Mouse (Mus musculus): Measurements from ENCODE around the gene Itpr1. TPM values are rescaled to one million over a fixed set of nuclear protein-coding genes. Genes with fewer than 3 reads are reported as not detected.
A peak's percentile ranks its signal among the peaks of the same experiment; 100 is the strongest.

The Itpr1 gene
- polyA plus RNA-seq, 1 experiment from 2014 or later, result 3.3 TPM

- ATAC-seq (ENCODE audit: low FRiP score), result no peak
- WGBS, result 90% methylated on average over 3 of the region's 3 CpGs
Observed at GRCm38 (mm10) chr6:108247211-108247610, 34.3 kb downstream of the Itpr1 start.

GRCm38 (mm10) chr6:108248519-108248918 lies 35.6 kb downstream of the Itpr1 start:
- no peak; the same call in 1 of the 2 replicates for ATAC-seq (ENCODE audit: low FRiP score)
- 0 out of 2 replicates have a peak overlapping the region, but pooled peaks have one; percentile 1 for H3K27ac ChIP-seq (replicated peaks)
- H3K9me3 ChIP-seq (replicated peaks), result no peaks in the 10 kb centered on the region
- 46% methylated on average over 4 of the region's 4 CpGs for WGBS
- no peaks in the 10 kb centered on the region for H3K36me3 ChIP-seq
- no peak overlapping the region for H3K4me3 ChIP-seq (replicated peaks)
- H3K27me3 ChIP-seq (replicated peaks), result no peaks in the 10 kb centered on the region
- H3K4me2 ChIP-seq, result no peak overlapping the region
- no peak overlapping the region for H3K9ac ChIP-seq (replicated peaks)
- H3K4me1 ChIP-seq, result peaks cover 13% of the 10 kb centered on the region; the same call in 1 of the 2 replicates

More at GRCm38 (mm10) chr6:108247211-108247610, 34.3 kb downstream of the Itpr1 start:
- H3K9ac ChIP-seq (replicated peaks), result no peak overlapping the region
- no peak overlapping the region for H3K4me2 ChIP-seq
- H3K4me1 ChIP-seq, result peaks cover 13% of the 10 kb centered on the region; the same call in 1 of the 2 replicates
- no peak overlapping the region for H3K4me3 ChIP-seq (replicated peaks)
- no peaks in the 10 kb centered on the region for H3K36me3 ChIP-seq
- H3K27me3 ChIP-seq (replicated peaks), result no peaks in the 10 kb centered on the region
- no peaks in the 10 kb centered on the region for H3K9me3 ChIP-seq (replicated peaks)
- no peak overlapping the region for H3K27ac ChIP-seq (replicated peaks)

GRCm38 (mm10) chr6:108249031-108249917 lies 36.4 kb downstream of the Itpr1 start:
- Histone ChIP-seq H3K9ac (replicated peaks) (no peak overlapping the region), H3K4me2 (no peak overlapping the region), H3K4me3 (replicated peaks) (no peak overlapping the region), H3K27ac (replicated peaks) (no peak overlapping the region; the same call in none of the 2 replicates), H3K27me3 (replicated peaks) (no peaks in the 10 kb centered on the region), H3K9me3 (replicated peaks) (no peaks in the 10 kb centered on the region), H3K4me1 (peaks cover 13% of the 10 kb centered on the region; the same call in 1 of the 2 replicates), H3K36me3 (no peaks in the 10 kb centered on the region)
- 0 out of 2 replicates have a peak, but pooled peaks have one; percentile 31 for ATAC-seq (ENCODE audit: low FRiP score)
- WGBS, result 43% methylated on average over 9 of the region's 9 CpGs

GRCm38 (mm10) chr6:108249918-108250225 lies 37.0 kb downstream of the Itpr1 start:
- Histone ChIP-seq H3K27ac (replicated peaks) (no peak overlapping the region; the same call in 1 of the 2 replicates), H3K36me3 (no peaks in the 10 kb centered on the region), H3K4me3 (replicated peaks) (no peak overlapping the region), H3K4me2 (no peak overlapping the region), H3K27me3 (replicated peaks) (no peaks in the 10 kb centered on the region), H3K9me3 (replicated peaks) (no peaks in the 10 kb centered on the region), H3K9ac (replicated peaks) (no peak overlapping the region), H3K4me1 (peaks cover 13% of the 10 kb centered on the region; the same call in 1 of the 2 replicates)
- 63% methylated on average over 3 of the region's 3 CpGs for WGBS
- no peak for ATAC-seq (ENCODE audit: low FRiP score)

- H3K4me2 ChIP-seq, result no peak overlapping the region
- WGBS, result 76% methylated on average over 4 of the region's 4 CpGs
- H3K27ac ChIP-seq (replicated peaks), result no peak overlapping the region
- no peaks in the 10 kb centered on the region for H3K36me3 ChIP-seq
- peaks cover 13% of the 10 kb centered on the region; the same call in 1 of the 2 replicates for H3K4me1 ChIP-seq
- H3K9me3 ChIP-seq (replicated peaks), result no peaks in the 10 kb centered on the region
- no peak overlapping the region for H3K9ac ChIP-seq (replicated peaks)
- no peak for ATAC-seq (ENCODE audit: low FRiP score)
- no peak overlapping the region for H3K4me3 ChIP-seq (replicated peaks)
- H3K27me3 ChIP-seq (replicated peaks), result no peaks in the 10 kb centered on the region
Observed at GRCm38 (mm10) chr6:108250416-108250815, 37.5 kb downstream of the Itpr1 start.

- ATAC-seq (ENCODE audit: low FRiP score), result no peak
- H3K27me3 ChIP-seq (replicated peaks), result no peaks in the 10 kb centered on the region
- no peak overlapping the region for H3K27ac ChIP-seq (replicated peaks)
- peaks cover 13% of the 10 kb centered on the region; the same call in 1 of the 2 replicates for H3K4me1 ChIP-seq
- no peak overlapping the region for H3K4me3 ChIP-seq (replicated peaks)
- WGBS, result 88% methylated on average over 13 of the region's 13 CpGs
- H3K4me2 ChIP-seq, result no peak overlapping the region
- H3K9ac ChIP-seq (replicated peaks), result no peak overlapping the region
- H3K36me3 ChIP-seq, result no peaks in the 10 kb centered on the region
- H3K9me3 ChIP-seq (replicated peaks), result no peaks in the 10 kb centered on the region
Observed at GRCm38 (mm10) chr6:108252565-108253360, 39.9 kb downstream of the Itpr1 start.

GRCm38 (mm10) chr6:108254132-108255064 lies 41.5 kb downstream of the Itpr1 start:
- ATAC-seq (ENCODE audit: low FRiP score), result no peak
- WGBS, result 80% methylated on average over 9 of the region's 9 CpGs

GRCm38 (mm10) chr6:108255880-108256279 lies 43.0 kb downstream of the Itpr1 start:
- no peak for ATAC-seq (ENCODE audit: low FRiP score)
- H3K4me3 ChIP-seq (replicated peaks), result no peak overlapping the region
- no peaks in the 10 kb centered on the region for H3K27me3 ChIP-seq (replicated peaks)
- no peaks in the 10 kb centered on the region for H3K9me3 ChIP-seq (replicated peaks)
- H3K27ac ChIP-seq (replicated peaks), result no peak overlapping the region
- WGBS, result 74% methylated on average over 4 of the region's 4 CpGs
- H3K9ac ChIP-seq (replicated peaks), result no peak overlapping the region
- H3K4me1 ChIP-seq, result no peaks in the 10 kb centered on the region
- H3K36me3 ChIP-seq, result no peaks in the 10 kb centered on the region
- H3K4me2 ChIP-seq, result no peak overlapping the region

More at GRCm38 (mm10) chr6:108254132-108255064, 41.5 kb downstream of the Itpr1 start:
- H3K27me3 ChIP-seq (replicated peaks), result no peaks in the 10 kb centered on the region
- H3K9ac ChIP-seq (replicated peaks), result no peak overlapping the region
- H3K36me3 ChIP-seq, result no peaks in the 10 kb centered on the region
- peaks cover 5% of the 10 kb centered on the region; the same call in 1 of the 2 replicates for H3K4me1 ChIP-seq
- no peaks in the 10 kb centered on the region for H3K9me3 ChIP-seq (replicated peaks)
- H3K4me2 ChIP-seq, result no peak overlapping the region
- H3K4me3 ChIP-seq (replicated peaks), result no peak overlapping the region
- H3K27ac ChIP-seq (replicated peaks), result no peak overlapping the region

- no peaks in the 10 kb centered on the region for H3K9me3 ChIP-seq (replicated peaks)
- H3K4me3 ChIP-seq (replicated peaks), result no peak overlapping the region
Observed at GRCm38 (mm10) chr6:108257225-108257624, 44.3 kb downstream of the Itpr1 start.

GRCm38 (mm10) chr6:108258631-108259030 lies 45.7 kb downstream of the Itpr1 start:
- Histone ChIP-seq H3K4me3 (replicated peaks) (no peak overlapping the region), H3K4me1 (no peaks in the 10 kb centered on the region), H3K36me3 (no peaks in the 10 kb centered on the region), H3K27ac (replicated peaks) (no peak overlapping the region), H3K4me2 (no peak overlapping the region), H3K27me3 (replicated peaks) (no peaks in the 10 kb centered on the region), H3K9me3 (replicated peaks) (no peaks in the 10 kb centered on the region), H3K9ac (replicated peaks) (no peak overlapping the region)
- ATAC-seq (ENCODE audit: low FRiP score), result no peak
- WGBS, result 58% methylated on average over 2 of the region's 2 CpGs

More at GRCm38 (mm10) chr6:108257225-108257624, 44.3 kb downstream of the Itpr1 start:
- no peaks in the 10 kb centered on the region for H3K36me3 ChIP-seq
- H3K4me2 ChIP-seq, result no peak overlapping the region
- H3K9ac ChIP-seq (replicated peaks), result no peak overlapping the region
- no peak for ATAC-seq (ENCODE audit: low FRiP score)
- H3K4me1 ChIP-seq, result no peaks in the 10 kb centered on the region
- H3K27me3 ChIP-seq (replicated peaks), result no peaks in the 10 kb centered on the region
- H3K27ac ChIP-seq (replicated peaks), result no peak overlapping the region
- 84% methylated on average over 3 of the region's 3 CpGs for WGBS

GRCm38 (mm10) chr6:108259671-108260070 lies 46.8 kb downstream of the Itpr1 start:
- no peaks in the 10 kb centered on the region for H3K27me3 ChIP-seq (replicated peaks)
- no peak overlapping the region for H3K27ac ChIP-seq (replicated peaks)
- H3K4me1 ChIP-seq, result 0 out of 2 replicates have a peak, but pooled peaks cover 3% of the 10 kb centered on the region
- no peak overlapping the region for H3K4me3 ChIP-seq (replicated peaks)
- 18% methylated on average over 2 of the region's 2 CpGs for WGBS
- ATAC-seq (ENCODE audit: low FRiP score), result no peak
- H3K36me3 ChIP-seq, result no peaks in the 10 kb centered on the region
- no peak overlapping the region for H3K4me2 ChIP-seq
- no peaks in the 10 kb centered on the region for H3K9me3 ChIP-seq (replicated peaks)
- no peak overlapping the region for H3K9ac ChIP-seq (replicated peaks)

Measured in neural tube, embryonic 15.5 days (tissue).